Mouse (Mus musculus) forebrain, embryonic 12.5 days (tissue): ENCODE measurements at regions not wholly inside any gene's neighbourhood (a gene's known extent, or its start where the extent isn't known, plus 50 kb on each side); places are given as distances from the start of the nearest gene placed in this dataset.
"Not testable (repeated sequence)": the region's sequence is repeated elsewhere in the genome, so short reads cannot be mapped to it uniquely, and the experiment has no call there.

Experiments used
- ATAC-seq: fragments of 200-750 bp; cut with Nextera tagmentation; 2 replicates; pipeline ENCODE4 v1.8.0; 2017; ENCODE audit warnings: moderate TSS enrichment; ENCODE audit not compliant: low FRiP score
- H3K27ac ChIP-seq: fragments of 300-500 bp; sonication (generic); 2 replicates; pipeline ENCODE4 v1.5.1; 2016; ENCODE audit warnings: mild to moderate bottlenecking
- H3K27me3 ChIP-seq: fragments of 300-500 bp; sonication (generic); 2 replicates; pipeline ENCODE4 v1.6.1; 2016; ENCODE audit warnings: mild to moderate bottlenecking
- H3K36me3 ChIP-seq: fragments of 300-500 bp; sonication (generic); replicated peaks from 2 replicates; pipeline ENCODE4 v1.6.1; 2016; ENCODE audit warnings: mild to moderate bottlenecking
- H3K4me1 ChIP-seq: fragments of 300-500 bp; sonication (generic); 2 replicates; pipeline ENCODE4 v1.6.1; 2016
- H3K4me2 ChIP-seq: fragments of 300-500 bp; sonication (generic); 2 replicates; pipeline ENCODE4 v1.6.1; 2016; ENCODE audit warnings: mild to moderate bottlenecking, moderate library complexity
- H3K4me3 ChIP-seq: fragments of 300-500 bp; sonication (generic); replicated peaks from 2 replicates; pipeline ENCODE4 v1.5.1; 2016; ENCODE audit warnings: mild to moderate bottlenecking
- H3K9ac ChIP-seq: fragments of 300-500 bp; sonication (generic); 2 replicates; pipeline ENCODE4 v1.6.1; 2016; ENCODE audit warnings: mild to moderate bottlenecking
- H3K9me3 ChIP-seq: fragments of 300-500 bp; sonication (generic); 2 replicates; pipeline ENCODE4 v1.6.1; 2016
- WGBS: fragments of 180-500 bp; shearing (Covaris S2); methylation state at CpG from one replicate; pipeline ENCODE4 v1.1.7; 2016; 5-methylcytosine and 5-hydroxymethylcytosine counted together

DNA sequence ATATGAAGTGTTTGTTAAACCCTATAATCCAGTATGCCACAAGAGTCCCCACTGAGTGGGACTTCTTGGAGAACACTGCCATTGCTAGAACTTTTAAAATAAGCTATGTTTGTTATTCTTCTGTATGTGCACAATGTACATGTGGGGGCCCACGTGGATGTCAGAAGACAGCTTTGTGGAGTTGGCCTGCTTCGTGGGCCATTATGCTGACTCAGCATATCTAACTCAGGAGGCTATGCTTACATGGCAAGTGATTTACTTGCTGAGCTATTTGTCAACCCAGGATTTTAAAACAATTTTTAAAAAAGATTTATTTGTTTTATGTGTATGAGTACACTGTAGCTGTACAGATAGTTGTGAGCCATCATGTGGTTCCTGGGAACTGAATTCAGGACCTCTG, 207.6 kb upstream of the Steap1 start:
- WGBS: 77% methylated on average over 2 of the region's 2 CpGs
- no peaks in the 10 kb centered on the region for H3K4me1 ChIP-seq
- no peaks in the 10 kb centered on the region for H3K36me3 ChIP-seq
- no peaks in the 10 kb centered on the region for H3K27me3 ChIP-seq
- no peak overlapping the region for H3K4me2 ChIP-seq
- no peak overlapping the region for H3K4me3 ChIP-seq
- no peak for ATAC-seq
- H3K9ac ChIP-seq: no peak overlapping the region
- H3K27ac ChIP-seq: no peak overlapping the region
- H3K9me3 ChIP-seq: no peaks in the 10 kb centered on the region

DNA sequence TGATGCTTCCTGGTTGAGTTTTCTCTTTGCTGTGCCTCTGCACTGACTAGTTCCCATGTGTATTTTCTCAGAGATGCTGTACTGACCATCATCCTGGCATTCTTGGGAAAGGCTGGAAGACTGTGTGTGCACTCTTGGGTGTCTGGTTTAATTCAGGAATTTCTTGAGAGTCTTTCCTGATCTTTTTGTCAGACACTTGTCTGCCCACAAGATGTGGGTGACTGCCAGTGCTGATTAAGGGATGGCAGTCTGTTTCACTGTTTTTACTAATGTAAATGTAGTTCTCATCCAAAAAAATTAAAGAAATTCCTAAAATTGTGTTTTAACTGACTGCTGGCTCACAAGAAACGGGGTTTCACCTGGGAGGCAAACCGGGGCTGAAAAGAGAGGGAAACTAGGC, 206.7 kb upstream of the Steap1 start:
- no peak overlapping the region for H3K4me2 ChIP-seq
- H3K9me3 ChIP-seq: no peaks in the 10 kb centered on the region
- no peak overlapping the region for H3K4me3 ChIP-seq
- H3K27ac ChIP-seq: no peak overlapping the region
- no peaks in the 10 kb centered on the region for H3K36me3 ChIP-seq
- ATAC-seq: no peak
- 78% methylated on average over 2 of the region's 2 CpGs for WGBS
- H3K4me1 ChIP-seq: no peaks in the 10 kb centered on the region
- H3K27me3 ChIP-seq: no peaks in the 10 kb centered on the region
- no peak overlapping the region for H3K9ac ChIP-seq

- H3K9ac ChIP-seq: no peak overlapping the region
- H3K27ac ChIP-seq: no peak overlapping the region
- WGBS: 86% methylated on average over 3 of the region's 3 CpGs
- H3K9me3 ChIP-seq: no peaks in the 10 kb centered on the region
- no peak overlapping the region for H3K4me3 ChIP-seq
- no peaks in the 10 kb centered on the region for H3K4me1 ChIP-seq
- no peaks in the 10 kb centered on the region for H3K27me3 ChIP-seq
- no peak for ATAC-seq
- no peaks in the 10 kb centered on the region for H3K36me3 ChIP-seq
- H3K4me2 ChIP-seq: no peak overlapping the region
Measured at GRCm38 (mm10) chr5:5925796-5926195, 176.7 kb upstream of the Steap1 start.

DNA sequence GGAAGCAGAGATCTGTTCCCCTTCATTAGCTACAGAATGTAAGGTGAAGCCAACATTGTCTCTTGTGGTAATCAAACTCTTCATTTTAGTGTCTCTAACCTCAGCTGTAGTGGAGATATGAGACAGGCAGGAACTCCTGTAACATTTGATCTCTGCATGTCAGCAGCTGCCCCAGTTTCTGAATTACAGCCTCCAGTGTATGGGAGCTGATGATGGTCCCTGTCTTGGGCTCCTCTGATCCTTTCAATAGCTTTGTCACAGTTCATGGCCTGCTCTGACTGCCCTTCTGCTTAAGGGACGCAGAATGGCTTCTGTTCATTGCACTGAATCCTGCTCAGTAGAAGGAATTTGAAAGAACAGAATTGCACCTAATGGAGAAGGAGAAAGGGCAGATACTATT, 167.3 kb upstream of the Steap1 start:
- Histone ChIP-seq H3K36me3 (no peaks in the 10 kb centered on the region), H3K9me3 (no peaks in the 10 kb centered on the region), H3K4me1 (no peaks in the 10 kb centered on the region), H3K4me2 (no peak overlapping the region), H3K4me3 (no peak overlapping the region), H3K9ac (no peak overlapping the region), H3K27ac (no peak overlapping the region), H3K27me3 (no peaks in the 10 kb centered on the region)
- 30% methylated on average over 1 of the region's 1 CpGs for WGBS
- no peak for ATAC-seq

GRCm38 (mm10) chr5:5889376-5889775, 140.2 kb upstream of the Steap1 start:
- H3K4me1 ChIP-seq: no peaks in the 10 kb centered on the region
- 87% methylated on average over 2 of the region's 2 CpGs for WGBS
- no peak overlapping the region for H3K4me2 ChIP-seq
- no peaks in the 10 kb centered on the region for H3K9me3 ChIP-seq
- no peaks in the 10 kb centered on the region for H3K36me3 ChIP-seq
- no peak overlapping the region for H3K9ac ChIP-seq
- no peak overlapping the region for H3K27ac ChIP-seq
- no peak for ATAC-seq
- H3K4me3 ChIP-seq: no peak overlapping the region
- no peaks in the 10 kb centered on the region for H3K27me3 ChIP-seq

DNA sequence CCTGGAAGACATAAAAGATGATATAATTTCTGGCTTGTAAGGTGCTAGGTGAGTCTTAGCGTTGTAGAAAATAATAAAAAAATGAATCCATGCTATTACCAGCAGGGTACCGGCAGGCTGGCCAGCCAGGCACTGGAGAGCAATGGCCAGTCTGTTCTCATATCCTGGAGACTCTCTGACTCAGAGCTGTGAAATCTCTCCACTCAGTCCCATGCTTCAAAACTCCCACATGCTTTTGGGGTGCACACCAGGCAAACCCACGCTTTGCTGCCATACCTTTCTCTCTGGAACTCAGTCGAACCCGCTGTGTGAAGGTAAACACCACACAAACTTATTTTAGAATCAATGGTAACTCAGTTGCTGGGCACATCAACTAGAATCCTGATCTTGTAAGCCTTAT, 124.3 kb upstream of the Steap1 start:
- Histone ChIP-seq H3K9me3 (no peaks in the 10 kb centered on the region), H3K36me3 (no peaks in the 10 kb centered on the region), H3K4me2 (no peak overlapping the region), H3K4me1 (no peaks in the 10 kb centered on the region), H3K9ac (no peak overlapping the region), H3K27me3 (no peaks in the 10 kb centered on the region), H3K27ac (no peak overlapping the region), H3K4me3 (no peak overlapping the region)
- no peak for ATAC-seq
- 92% methylated on average over 5 of the region's 5 CpGs for WGBS

- no peak overlapping the region for H3K4me3 ChIP-seq
- H3K9me3 ChIP-seq: no peaks in the 10 kb centered on the region
- H3K27ac ChIP-seq: no peak overlapping the region
- no peaks in the 10 kb centered on the region for H3K27me3 ChIP-seq
- no peak overlapping the region for H3K4me2 ChIP-seq
- H3K4me1 ChIP-seq: no peaks in the 10 kb centered on the region
- ATAC-seq: peak; percentile 53; the same call in 1 of the 2 replicates
- H3K36me3 ChIP-seq: no peaks in the 10 kb centered on the region
- no peak overlapping the region for H3K9ac ChIP-seq
- 64% methylated on average over 12 of the region's 12 CpGs for WGBS
Measured at GRCm38 (mm10) chr5:5856146-5856724, 107.1 kb upstream of the Steap1 start.

DNA sequence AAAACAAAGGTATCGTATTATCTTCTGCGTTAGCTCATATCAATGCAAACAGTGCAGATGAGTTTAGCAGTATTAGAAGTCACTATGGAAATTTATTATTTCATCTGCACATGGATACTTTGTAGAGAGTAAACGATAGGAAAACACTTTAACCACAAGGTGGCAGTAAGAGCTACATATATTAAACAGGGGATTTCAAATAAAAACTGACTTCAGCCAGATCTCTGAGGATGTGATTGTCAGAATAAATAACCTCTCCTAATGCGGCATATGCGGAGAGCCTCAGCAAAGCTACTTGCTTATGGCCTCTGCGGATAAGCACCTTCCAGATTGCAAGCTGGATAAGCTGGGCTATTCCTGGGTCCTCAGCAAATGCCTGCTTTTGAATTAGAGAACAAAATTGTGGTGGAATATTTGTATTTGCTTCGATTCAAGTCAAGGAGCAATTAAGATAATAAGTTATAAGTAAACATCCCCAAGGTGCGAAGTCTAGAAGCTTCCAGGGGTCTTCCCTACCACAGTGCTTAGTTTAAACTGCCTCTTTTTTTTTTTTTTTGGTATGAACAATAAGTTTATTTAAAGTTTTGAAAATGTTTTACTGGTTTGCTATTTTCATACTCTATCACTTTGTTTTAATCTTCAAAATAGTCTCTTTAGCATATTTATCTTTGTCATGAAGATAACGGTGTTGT, 96.8 kb upstream of the Steap1 start:
- no peak overlapping the region for H3K9ac ChIP-seq
- no peaks in the 10 kb centered on the region for H3K36me3 ChIP-seq
- ATAC-seq: peak; percentile 74
- WGBS: 56% methylated on average over 9 of the region's 9 CpGs
- no peaks in the 10 kb centered on the region for H3K4me1 ChIP-seq
- H3K9me3 ChIP-seq: no peaks in the 10 kb centered on the region
- H3K4me3 ChIP-seq: no peak overlapping the region
- no peak overlapping the region for H3K4me2 ChIP-seq
- H3K27me3 ChIP-seq: no peaks in the 10 kb centered on the region
- no peak overlapping the region for H3K27ac ChIP-seq

- Histone ChIP-seq H3K36me3 (no peaks in the 10 kb centered on the region), H3K4me1 (no peaks in the 10 kb centered on the region), H3K4me3 (no peak overlapping the region), H3K9ac (no peak overlapping the region), H3K27me3 (no peaks in the 10 kb centered on the region), H3K9me3 (no peaks in the 10 kb centered on the region), H3K27ac (no peak overlapping the region), H3K4me2 (no peak overlapping the region)
- no peak for ATAC-seq
- WGBS: 91% methylated on average over 3 of the region's 3 CpGs
Measured at GRCm38 (mm10) chr5:5844312-5844711, 95.2 kb upstream of the Steap1 start.

- no peak overlapping the region for H3K4me3 ChIP-seq
- ATAC-seq: no peak
- no peaks in the 10 kb centered on the region for H3K4me1 ChIP-seq
- H3K27ac ChIP-seq: no peak overlapping the region
- no peaks in the 10 kb centered on the region for H3K27me3 ChIP-seq
- no peaks in the 10 kb centered on the region for H3K36me3 ChIP-seq
- H3K9me3 ChIP-seq: no peaks in the 10 kb centered on the region
- H3K9ac ChIP-seq: no peak overlapping the region
- 59% methylated on average over 3 of the region's 3 CpGs for WGBS
- no peak overlapping the region for H3K4me2 ChIP-seq
Measured at GRCm38 (mm10) chr5:5838767-5839166, 89.6 kb upstream of the Steap1 start.

- WGBS: 91% methylated on average over 9 of the region's 9 CpGs
- H3K9ac ChIP-seq, ATAC-seq, H3K27ac ChIP-seq, H3K27me3 ChIP-seq, H3K4me3 ChIP-seq, H3K9me3 ChIP-seq, H3K4me1 ChIP-seq, H3K36me3 ChIP-seq, H3K4me2 ChIP-seq: not testable (repeated sequence)
Measured at GRCm38 (mm10) chr5:5822666-5823065, 73.5 kb upstream of the Steap1 start.
